Mouse (Mus musculus) cerebellum, postnatal 14 days (tissue): ENCODE measurements around the gene Abo.
"Not testable (repeated sequence)": the region's sequence is repeated elsewhere in the genome, so short reads cannot be mapped to it uniquely, and the experiment has no call there.

ENCODE experiments used
- DNase-seq, 2 experiments: peaks; one replicate each; pipeline ENCODE4 v3.0.0; 2021; ENCODE audit warnings: mixed read lengths in 2 of 2

Gene Abo

DNA sequence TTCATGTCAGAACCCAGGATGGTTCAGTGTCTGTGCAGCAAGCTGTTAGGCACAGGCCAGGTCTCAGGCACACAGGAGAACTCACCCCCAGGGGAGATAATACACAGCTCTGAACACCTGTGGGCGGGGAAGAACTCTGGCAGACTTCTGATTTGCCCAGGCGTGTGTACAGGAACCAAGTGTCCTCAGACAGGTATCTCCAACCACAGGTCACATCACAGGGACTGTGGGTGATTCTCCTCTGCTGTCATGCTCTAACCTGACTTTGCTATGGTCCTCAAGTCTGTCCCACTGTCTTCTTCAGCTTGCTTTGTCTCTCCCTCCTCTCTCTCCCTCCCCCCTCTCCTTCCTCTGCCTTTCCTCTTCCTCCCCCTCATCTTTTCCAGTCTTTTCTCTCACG, at the start of gene Abo:
Gene Abo (minus strand): TSS at position 101 of the 400 bp plus-strand sequence.
- DNase-seq: no peak

DNA sequence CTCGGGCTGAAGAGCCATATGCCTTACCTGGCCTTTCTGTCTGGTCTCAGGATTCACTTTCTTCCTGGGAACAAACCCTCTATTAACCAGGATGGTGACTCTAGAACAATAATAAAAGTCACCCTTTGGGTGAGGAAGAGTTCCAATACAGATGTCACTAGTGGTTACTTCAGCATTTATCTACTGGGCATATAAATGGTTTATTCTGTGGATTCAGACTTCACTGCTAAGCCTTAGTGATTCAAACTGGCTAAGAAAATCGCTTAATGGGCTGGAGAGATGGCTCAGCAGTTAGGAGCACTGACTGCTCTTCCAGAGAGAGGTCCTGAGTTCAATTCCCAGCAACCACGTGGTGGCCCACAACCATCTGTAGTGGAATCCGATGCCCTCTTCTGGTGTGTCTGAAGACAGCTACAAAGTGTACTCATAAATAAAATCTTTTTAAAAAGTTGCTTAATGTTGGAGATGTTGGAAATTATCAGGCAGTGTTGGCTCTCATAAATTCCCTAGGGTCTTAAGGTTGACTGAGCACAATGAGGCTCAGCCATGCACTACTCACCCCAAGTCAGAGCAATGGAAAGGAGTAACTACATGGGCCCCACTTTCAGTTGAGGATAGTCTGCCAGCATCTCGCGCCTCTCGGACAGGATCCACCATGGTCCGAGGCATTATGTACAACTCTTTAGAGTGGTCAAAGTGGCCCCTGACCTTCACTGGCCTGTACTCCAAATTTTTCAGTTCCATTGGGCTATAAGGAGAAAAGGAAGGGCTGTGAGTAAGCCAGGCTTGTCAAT, 49.6 kb upstream of the Abo start:
- DNase-seq: no peak

DNA sequence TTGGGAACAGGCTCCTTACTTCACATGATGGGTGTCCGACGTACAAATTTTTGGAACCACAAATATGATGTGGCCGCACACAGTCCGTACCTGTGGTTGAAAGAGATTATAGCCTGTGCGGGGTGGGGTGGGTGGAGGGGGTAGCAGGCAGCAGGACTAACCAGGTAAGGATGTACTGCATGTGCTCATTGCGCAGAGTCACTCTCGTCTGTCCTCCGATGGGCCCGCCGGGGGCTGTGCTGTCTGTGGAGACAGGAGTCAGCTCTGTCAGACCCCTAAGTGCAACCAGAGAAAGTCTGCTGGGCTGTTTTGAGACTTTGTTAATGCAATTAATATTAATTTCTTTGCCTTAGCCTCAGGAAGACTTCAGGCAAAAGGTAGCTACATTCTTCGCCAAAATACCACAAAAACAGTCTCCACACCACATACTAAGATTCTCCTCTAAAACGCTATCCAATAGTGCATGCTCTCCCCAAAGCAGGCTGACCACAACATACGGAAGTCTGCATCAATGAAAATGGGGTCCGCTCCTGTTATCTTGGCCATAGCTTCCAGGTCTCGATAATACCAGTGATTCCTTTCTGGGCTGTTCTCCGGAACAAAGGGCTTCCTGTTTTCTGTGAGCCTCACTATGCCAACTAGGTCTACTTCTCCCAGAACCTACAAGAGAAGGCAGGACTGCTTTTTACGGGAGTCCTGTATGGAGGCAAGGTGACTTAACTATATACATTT, 48.8 kb upstream of the Abo start:
- no peak for DNase-seq

DNA sequence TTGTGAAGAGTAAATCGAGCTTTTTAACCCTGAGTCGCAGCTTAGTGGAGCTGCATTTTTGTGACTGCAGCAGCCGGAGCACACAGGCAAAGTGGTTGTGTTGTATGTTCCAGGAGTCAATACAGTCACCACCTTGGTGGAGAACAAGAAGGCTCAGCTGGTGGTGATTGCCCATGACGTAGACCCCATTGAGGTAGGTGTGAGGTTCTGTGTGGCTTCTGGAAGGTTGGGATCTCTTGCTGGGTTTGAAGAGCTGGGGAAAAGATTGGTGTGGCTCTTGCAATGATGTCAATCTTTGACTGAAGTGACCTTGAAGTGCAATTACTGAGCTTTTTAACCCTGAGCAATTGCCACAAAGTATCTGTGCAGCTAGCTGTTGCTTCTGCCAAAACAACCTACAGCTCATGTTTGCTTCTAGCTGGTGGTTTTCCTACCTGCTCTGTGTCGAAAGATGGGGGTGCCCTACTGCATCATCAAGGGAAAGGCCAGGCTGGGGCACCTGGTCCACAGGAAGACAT, 47.5 kb upstream of the Abo start:
- no peak for DNase-seq

DNA sequence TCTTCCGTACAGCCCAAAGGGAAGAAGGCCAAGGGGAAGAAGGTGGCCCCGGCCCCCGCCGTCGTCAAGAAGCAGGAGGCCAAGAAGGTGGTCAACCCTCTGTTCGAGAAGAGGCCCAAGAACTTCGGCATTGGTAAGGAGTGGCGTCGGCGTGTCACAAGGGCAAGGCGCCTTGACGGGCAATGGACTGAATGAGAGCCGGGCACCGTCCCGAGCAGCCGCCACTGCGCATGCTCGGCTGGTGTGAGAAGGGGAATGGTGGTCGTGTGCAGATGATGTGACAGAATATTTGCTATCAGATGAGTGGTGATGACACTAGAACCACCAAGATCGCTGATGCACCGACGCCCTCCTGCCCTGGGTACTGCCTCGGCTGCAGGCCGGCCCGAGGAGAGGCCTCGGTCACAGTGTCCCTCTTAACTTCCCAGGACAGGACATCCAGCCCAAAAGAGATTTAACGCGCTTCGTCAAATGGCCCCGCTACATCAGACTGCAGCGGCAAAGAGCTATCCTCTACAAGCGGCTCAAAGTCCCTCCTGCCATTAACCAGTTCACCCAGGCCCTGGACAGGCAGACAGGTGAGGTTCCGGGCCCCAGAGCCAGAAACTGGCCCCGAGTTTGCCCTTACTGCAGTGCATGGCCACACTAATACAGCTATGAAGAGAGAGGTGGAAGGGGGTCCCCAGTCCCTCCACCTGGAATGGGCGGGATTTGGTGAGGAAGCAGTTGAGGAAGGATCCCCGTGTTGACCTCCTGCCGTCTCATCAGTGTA, 46.4 kb upstream of the Abo start:
- peak; percentile 78 to 86 for DNase-seq

DNA sequence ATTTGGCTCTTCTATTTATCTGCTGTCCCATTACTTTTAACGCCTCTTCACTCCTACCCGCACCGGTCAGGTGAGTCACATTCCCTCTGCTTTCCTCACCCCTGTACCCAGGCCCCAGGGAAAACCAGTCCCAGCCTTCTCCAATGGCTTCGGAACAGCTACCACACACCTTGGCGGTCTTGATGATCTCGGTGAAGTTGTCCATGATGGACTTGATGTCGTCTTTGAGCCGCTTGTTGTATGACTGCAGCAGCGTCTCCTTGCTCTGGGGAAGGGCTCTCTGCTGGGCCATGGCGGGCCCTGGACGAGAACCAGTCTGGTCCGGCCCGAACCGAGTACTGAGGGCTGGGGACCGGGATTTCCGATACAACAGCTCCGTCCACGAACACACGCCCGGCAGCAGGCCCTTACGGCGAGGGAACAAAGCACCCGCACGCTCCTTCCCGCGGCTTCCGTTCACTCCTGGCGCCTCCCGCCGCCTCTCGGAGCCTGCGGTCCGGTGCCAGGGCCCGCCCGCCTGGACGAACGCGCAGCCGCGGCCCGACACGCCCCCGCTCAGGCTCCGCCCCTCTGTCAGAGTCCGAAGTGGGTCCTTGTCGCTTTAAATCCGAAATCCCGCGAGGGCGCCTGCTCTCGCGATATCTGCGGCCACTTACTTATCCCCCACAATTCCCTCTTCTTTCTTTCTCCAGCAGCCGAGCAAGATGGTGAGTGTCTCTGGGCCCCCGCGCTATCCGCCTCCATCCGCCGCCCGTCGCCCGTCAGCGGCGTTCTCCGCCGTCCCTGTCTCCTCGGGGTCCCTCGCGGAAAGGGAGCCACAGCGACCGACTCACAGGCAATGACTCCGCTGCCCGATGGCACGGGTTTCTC, 45.6 kb upstream of the Abo start, which contains the start of the genes Med22 and Rpl7a:
Gene Med22 (minus strand): TSS at position 554 of the 870 bp plus-strand sequence.
Gene Rpl7a (plus strand): TSS at position 641 of the 870 bp plus-strand sequence.
- peak; percentile 100 for DNase-seq

DNA sequence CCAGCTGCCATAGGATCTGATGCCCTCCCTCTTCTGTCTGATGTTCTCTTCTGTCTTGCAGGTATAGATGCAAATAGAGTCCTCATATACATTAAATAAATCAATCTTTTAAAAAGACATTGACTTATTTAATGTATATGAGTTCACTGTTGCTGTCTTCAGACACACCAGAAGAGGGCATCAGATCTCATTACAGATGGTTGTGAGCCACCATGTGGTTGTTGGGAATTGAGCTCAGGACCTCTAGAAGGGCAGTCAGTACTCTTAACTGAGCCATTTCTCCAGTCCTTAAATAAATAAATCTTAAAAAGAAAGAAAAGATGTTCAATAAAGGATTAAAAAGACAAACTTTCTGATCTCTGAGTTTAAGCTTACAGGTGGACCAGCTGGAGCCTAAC, 44.6 kb upstream of the Abo start:
- DNase-seq: no peak

DNA sequence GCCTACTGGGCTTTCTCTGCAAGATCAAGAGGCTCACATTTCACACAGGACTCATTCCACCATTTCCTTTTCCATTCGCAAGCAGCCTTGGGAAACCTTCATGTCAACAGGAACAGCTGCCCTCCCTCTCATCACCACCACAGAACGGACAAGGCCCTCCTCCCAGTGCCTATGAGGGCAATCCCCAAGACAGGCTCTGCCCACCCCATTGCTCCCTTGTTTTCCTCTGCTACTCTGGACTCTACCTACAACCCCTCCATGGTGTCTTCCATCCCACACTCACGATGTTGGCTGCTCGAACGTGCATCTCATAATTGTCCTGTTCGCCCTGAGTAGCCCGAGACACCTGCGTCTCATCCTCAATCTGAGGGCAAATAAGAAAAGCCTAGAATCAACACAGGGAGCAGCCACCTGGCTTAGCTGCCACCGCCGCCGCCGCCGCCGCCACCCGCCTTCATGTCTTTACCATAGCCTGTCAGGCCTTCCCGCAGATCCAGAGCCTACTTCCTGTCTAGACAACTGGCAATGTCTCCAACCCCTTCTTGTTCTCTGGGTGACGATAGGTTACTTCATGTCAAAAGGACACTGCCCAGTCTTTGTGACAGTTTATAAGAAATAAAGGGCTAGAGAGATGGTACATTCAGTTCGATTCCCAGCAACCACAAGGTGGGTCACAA, 44.1 kb upstream of the Abo start:
- no peak for DNase-seq

DNA sequence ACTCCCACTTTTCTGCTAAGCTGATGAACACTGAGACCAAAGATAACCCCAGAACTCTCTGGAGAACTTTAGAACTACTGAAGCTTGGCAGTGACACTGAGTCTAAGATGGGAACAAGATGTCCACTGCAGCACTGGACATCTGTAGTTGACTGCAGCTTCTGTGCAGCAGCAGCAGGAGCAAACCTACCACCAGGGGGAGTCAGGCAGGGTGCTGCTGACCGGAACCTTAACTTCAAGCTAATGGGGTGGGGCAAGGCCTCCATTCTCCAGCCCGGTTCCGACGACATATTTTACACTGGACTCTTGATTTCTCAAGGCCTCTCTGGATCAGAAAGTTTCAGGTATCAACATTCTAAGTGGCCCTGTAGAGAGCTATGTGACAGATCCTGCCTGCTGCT, 42.3 kb upstream of the Abo start:
- peak; percentile 43 to 61 for DNase-seq

DNA sequence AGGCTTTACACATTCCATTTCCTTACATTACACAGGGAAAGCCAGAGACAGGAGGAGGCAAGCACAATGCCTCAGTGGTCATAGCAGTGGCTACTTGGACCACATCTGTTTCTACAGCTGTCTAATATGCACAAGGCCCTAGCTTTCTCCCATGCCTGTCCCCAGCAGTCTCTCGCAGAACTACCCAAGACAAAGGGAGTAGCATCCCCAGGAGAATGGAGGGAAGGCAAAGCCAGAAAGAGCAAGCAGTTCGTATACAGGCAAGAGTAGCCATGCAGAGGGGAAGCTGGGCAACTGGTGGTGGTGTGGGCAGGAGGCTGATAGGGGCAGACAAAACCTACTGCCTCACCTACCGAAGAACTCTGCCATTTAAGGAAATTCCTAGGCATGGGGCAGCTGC, 41.7 kb upstream of the Abo start:
- DNase-seq: no peak

DNA sequence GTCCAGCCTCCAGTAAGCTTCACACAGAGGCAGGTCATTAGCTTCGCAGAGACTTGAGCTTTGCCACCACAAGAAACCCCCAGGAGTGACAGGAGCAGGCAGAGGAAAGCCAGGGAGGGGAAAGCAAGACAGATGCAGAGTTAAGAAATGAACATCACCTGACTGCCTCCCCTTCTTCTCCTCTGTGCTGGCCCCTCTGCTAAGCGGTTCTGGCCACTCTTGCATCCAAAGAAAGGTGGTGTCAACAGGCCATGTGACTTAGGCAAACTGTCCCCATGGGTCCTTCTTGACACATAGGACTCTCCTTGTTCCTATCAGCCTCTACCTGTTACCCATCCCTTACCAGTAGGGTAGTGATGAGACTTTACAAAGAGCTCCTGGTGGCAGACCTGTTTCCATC, 41.2 kb upstream of the Abo start:
- DNase-seq: no peak

DNA sequence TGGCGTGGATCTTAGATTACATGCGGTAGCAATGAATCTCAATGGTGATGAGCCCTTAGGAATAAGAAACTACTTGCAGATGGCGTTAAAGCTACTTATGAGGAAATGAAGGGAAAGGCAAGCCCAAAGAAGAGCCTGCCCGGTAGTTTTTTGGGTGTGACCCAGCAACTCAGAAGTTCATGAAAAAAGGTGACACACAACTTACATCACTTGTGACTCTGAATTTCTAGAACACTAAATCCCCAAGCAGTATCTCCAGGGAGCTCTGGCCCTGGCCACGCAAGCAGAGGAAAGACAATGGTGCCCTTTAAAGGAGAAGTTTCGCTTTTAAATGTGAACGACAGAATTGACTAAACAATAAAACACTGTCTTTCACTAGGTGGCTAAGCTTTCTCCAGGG, 38.5 kb upstream of the Abo start:
- no peak for DNase-seq

DNA sequence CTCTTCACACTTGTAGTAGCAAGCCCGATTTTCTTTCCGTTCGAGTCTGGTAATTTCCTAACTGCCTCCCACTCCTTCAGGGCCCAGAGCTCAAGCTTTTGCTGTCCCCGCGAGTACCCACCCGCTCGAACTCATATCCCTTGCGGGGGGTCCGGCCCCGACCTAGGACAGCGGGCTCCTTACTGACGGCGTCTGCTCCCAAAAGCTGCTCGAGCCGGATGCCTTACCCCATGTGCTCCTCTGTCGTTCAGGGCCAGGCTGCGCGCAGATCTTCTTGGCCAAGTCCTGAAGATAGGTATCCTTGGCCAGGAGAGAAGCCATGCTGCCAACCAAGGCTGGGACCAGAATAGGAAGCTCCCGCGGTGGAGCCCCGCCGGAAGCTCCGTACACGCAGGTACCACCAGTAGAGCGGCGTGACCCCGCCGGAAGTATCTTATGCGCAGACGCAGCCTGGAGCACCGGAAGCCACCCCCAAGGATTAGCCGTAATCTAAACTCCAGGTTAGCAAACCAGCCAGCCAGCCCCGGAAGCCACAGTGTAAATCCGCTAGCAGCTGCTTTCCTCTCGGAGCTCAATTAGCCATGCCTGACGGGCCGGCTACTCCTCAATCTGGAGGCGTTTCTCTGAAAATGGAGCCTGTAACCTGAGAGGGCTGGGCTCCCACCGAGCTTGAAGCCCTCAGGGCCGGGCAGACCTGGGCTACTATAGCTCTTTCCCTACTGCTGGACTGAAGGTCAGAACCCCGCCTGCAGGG, 37.9 kb upstream of the Abo start, which contains the start of gene Surf6:
Gene Surf6 (minus strand): TSS at position 413 of the 754 bp plus-strand sequence.
- peak; percentile 94 for DNase-seq

DNA sequence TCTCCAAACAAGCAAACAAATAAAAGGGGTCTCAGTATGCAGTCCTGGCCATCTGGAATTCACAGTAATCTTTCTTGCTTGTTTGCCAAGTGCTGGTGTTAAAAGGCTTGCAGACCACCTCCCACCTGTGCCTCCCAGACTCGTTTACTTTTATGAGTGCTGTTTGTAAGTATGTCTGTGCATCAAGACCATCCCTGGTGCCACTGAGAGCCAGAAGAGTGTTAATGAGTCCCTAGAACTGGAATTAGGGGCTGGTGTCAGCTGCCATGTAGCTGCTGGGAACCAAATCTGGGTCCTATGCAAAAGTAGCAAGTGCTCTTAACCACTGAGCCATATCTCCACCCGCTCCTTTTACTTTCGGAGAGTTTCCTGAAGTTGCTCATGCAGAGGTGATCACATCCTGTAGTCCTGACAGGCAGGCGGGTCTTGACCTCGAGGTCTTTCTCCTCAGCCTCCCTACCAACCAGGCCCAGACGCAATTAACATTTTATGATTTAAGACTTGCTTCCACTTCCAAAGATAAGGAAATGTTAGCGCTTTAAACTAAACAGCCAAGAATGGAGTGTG, 37.1 kb upstream of the Abo start:
- no peak for DNase-seq

DNA sequence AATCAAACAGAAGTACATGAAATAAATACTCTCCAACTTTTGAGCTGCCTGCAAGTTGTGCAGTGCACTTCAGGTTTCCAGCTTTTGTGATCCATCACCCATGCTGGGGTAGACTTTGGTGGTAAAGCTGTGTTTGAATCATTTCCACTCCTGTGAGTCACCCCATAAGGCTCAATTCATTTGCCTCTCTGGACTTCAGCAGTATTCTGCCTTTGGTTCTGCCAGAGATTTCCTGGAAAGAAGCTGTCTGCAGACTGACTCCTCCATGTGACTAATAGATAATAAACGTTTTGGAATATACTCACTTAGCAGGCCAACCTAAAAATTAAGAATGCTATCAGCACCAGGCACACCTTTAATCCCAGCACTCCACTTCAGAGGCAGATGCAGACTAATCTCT, 36.0 kb upstream of the Abo start:
- DNase-seq: no peak

DNA sequence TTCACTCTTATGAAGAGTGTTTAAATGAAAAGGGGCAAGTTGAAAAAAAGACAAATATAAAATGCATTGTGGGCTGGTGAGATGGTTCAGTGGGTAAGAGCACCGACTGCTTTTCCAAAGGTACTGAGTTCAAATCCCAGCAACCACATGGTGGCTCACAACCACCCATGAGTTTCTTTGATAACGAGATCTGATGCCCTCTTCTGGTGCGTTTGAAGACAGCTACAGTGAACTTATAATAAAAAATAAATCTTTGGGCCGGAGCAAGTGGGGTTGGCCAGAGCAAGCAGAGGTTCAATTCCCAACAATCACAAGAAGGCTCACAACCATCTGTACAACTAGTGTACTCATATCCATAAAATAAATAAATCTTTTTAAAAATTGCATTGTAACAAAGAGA, 31.1 kb upstream of the Abo start:
- DNase-seq: no peak

DNA sequence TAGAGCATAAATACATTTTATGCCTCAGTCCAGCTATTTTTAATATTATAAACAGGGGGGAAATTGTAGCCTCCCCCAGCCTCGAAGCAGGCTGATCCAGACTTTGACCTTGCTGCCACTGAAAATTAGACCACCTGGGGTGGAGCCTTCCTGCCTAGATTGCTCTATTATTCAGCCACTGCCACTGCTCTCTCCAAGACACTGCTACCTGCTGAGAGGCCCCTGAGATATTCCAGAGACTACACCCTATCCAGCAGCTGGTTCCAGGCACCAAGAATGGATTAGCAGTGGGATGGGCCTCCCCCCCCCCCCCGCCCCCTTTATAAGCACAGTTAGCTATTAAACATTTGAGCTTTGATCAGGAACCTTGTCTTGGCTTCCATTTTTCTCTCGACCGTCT, 21.4 kb upstream of the Abo start:
- DNase-seq: not testable (repeated sequence)

DNA sequence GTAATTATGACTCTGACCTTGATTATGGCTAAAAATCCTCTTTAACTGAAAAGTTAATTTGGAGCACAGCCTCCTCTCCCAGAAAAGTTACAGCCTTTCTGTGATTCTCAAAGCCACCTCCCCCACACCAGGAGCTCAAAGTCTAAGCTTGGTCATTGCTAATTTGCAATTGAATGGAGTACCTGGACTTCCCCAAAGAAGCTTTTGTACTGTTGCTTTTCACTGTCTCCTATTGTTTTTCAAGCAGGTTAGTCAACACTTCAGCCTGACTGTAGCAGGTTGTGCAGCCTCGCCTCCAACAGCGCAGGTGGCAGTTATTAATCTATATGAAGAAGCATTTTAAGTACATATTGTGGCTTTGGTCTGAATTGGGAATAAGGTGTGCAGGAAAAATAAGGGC, 20.8 kb upstream of the Abo start:
- not testable (repeated sequence) for DNase-seq

DNA sequence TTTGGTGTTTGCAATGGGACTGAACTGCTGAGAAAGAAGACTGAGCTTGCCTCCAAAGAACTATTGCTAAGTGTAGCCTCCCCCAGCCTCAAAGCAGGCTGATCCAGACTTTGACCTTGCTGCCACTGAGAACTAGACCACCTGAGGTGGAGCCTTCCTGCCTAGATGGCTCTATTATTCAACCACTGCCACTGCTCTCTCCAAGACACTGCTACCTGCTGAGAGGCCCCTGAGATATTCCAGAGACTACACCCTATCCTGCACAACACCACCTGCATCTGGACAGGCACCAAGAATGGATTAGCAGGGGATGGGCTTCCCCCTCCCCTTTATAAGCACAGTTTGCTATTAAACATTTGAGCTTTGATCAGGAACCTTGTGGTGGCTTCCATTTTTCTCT, 13.8 kb upstream of the Abo start:
- no peak for DNase-seq

DNA sequence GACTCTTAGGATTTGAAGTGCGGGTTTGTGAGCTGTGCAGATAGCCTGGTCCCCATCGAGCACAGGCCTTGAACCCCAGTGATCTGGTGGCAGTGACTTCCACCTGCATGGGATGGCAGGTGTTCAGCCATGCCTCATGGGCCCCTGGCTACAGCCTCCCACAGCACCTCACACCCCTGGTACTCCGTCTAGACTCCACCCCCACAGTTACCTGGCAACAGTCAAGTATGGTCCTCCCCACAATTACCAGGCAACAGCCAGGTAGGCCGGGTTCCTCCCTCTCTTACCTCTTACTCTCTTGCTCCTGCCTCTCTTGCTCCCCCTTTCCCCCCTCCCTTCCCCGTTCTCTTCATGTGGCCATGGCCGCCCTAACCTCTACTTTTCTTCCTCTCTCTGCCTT, 5.9 kb upstream of the Abo start:
- DNase-seq: no peak
